Mouse (Mus musculus): ENCODE results near the gene Piga. TPM values are rescaled to one million over a fixed set of nuclear protein-coding genes. Genes with fewer than 3 reads are reported as not detected.

The Piga gene
- polyA plus RNA-seq (2016; fragmentation: Nextera tagmentation; extraction: Ambion mirVana): 16.0 and 16.5 TPM in 2 replicates

DNA sequence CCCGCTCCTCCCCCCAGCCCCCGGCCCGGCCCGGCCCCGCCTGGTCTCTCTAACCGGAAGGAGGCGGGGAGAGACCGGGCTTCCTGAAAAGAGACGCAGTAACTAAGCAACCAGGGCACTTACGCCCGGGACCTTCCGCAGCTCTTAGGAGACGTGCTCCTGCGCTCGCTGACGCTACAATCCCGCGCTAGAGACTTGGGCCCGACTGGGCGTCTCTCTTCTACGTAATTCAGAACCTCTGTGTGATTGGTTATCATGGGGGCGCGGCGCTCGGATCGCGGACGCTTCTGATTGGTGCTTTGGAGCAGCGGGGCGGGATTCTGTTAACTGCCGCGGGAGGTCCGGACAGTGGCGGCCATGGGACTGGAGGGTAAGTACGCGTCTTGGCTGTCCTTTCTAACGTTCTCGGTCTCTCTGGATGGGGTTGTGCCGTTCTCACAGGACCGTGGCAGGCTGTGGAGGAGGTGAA, at the start of gene Piga:
Gene Piga, plus strand, starts transcription at position 317 of the 469 bp plus-strand sequence.
- WGBS: 15% methylated on average over 35 of the region's 40 CpGs

DNA sequence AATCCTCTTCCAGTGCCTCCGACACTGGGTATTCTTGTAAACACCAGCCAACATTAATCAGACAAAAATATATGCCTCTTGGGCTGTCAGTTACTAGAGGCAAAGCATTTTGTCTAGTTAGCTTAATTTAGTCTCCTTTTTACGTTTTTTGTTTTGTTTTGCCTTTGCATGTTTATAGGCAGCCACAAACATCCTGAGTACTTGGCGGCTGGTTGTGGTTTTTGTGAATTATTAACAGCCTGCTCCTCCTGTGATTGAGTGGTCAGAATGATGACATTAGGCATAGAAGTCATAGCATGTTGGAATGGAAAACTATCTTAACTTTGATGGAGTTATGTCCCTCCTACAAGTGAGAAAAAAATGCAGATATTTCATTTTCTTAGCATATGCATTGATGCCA, 49.0 kb upstream of the Piga start:
- no peak for ATAC-seq (ENCODE audit: insufficient number of reproducible peaks, insufficient read depth, low FRiP score, low TSS enrichment)
- 73% methylated on average over 3 of the region's 3 CpGs for WGBS
- no peak overlapping the region for H3K4me3 ChIP-seq
- H3K27me3 ChIP-seq: no peaks in the 10 kb centered on the region
- H3K9me3 ChIP-seq: no peaks in the 10 kb centered on the region
- no peak overlapping the region for H3K9ac ChIP-seq
- no peak overlapping the region for H3K27ac ChIP-seq
- H3K4me1 ChIP-seq: no peaks in the 10 kb centered on the region
- H3K4me2 ChIP-seq (replicated peaks): no peak overlapping the region
- H3K36me3 ChIP-seq: no peaks in the 10 kb centered on the region

More for the DNA sequence above, at the start of gene Piga:
- Histone ChIP-seq H3K36me3 (no peaks in the 10 kb centered on the region), H3K9me3 (no peaks in the 10 kb centered on the region), H3K27me3 (0 out of 2 replicates have a peak, but pooled peaks cover 2% of the 10 kb centered on the region), H3K27ac (peak within 1 kb of the TSS; percentile 57; the same call in 1 of the 2 replicates), H3K4me2 (replicated peaks) (peak within 1 kb of the TSS; percentile 50), H3K4me1 (no peaks in the 10 kb centered on the region; the same call in 1 of the 2 replicates), H3K9ac (peak within 1 kb of the TSS; percentile 54), H3K4me3 (peak within 1 kb of the TSS; percentile 51)
- peak; percentile 100 for ATAC-seq (ENCODE audit: insufficient number of reproducible peaks, insufficient read depth, low FRiP score, low TSS enrichment)

DNA sequence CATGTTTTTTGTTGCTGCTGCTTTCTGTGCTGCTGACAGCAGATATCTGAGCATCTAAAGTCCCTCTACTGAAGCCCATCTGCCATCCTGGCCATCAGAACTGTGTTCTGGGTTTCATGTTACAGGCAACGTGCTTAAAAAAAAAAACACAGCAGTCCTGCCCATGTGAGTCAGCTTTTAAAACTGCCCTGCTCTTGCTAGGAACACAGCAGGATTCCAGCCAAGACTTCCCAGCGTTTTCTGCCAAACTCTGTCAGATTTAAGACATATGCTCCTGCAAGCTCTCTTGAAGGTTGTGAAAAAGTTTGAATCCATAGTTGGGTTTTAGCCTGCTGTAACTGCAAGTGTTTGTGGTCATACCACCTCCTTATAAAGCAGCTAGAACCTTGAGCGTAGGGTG, 46.5 kb upstream of the Piga start, which contains the start of gene Vegfd:
Gene Vegfd, plus strand, starts transcription at position 298 of the 400 bp plus-strand sequence.
- no peak within 1 kb of the TSS for H3K9ac ChIP-seq
- no peaks in the 10 kb centered on the region for H3K27me3 ChIP-seq
- H3K9me3 ChIP-seq: no peaks in the 10 kb centered on the region
- H3K36me3 ChIP-seq: no peaks in the 10 kb centered on the region
- H3K27ac ChIP-seq: no peak within 1 kb of the TSS
- no peaks in the 10 kb centered on the region for H3K4me1 ChIP-seq
- 32% methylated on average over 3 of the region's 3 CpGs for WGBS
- H3K4me3 ChIP-seq: no peak within 1 kb of the TSS
- no peak for ATAC-seq (ENCODE audit: insufficient number of reproducible peaks, insufficient read depth, low FRiP score, low TSS enrichment)
- H3K4me2 ChIP-seq (replicated peaks): no peak within 1 kb of the TSS

DNA sequence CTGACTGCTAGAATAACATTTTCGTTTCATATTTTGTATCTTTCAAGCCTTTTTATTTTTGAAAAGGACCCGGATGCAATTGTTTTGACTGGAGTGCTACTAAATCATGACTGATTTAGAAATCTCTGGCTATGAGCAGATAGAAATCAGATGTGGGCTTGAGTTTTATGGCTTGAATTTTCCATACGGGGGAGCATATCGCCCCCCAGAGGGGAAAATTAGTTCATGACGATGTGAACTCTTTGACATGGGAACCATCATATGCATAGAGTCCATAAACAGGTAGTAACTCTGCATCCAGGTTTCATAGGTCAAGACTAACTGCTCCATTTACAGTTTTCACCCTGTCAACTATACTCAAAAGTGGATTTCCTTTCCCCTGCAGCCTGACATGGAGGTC, 45.0 kb upstream of the Piga start:
- Histone ChIP-seq H3K4me3 (no peak overlapping the region), H3K4me1 (no peaks in the 10 kb centered on the region), H3K4me2 (replicated peaks) (no peak overlapping the region), H3K9me3 (no peaks in the 10 kb centered on the region), H3K36me3 (no peaks in the 10 kb centered on the region), H3K27me3 (no peaks in the 10 kb centered on the region), H3K27ac (no peak overlapping the region), H3K9ac (no peak overlapping the region)
- no peak for ATAC-seq (ENCODE audit: insufficient number of reproducible peaks, insufficient read depth, low FRiP score, low TSS enrichment)
- 35% methylated on average over 5 of the region's 5 CpGs for WGBS

DNA sequence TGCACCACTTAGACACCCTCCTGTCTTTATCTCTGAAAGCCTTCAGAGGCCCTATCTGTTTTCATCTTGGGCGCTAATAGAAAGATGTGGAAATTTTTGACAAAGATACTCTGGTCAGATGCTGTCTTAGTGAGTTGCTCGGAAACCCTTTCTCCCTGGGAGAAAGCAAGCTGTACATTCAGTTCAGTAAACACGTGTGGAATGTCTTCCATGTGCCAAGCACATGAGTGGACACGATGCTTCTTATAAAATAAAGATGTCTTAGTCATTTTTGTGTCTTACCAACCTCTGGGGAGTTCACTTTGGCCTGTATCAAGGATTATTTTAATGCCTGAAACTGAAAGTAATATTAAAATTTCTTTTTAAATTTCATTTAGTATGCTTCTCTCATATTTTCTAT, 39.9 kb upstream of the Piga start:
- ATAC-seq (ENCODE audit: insufficient number of reproducible peaks, insufficient read depth, low FRiP score, low TSS enrichment): no peak
- Histone ChIP-seq H3K4me1 (no peaks in the 10 kb centered on the region), H3K9ac (no peak overlapping the region), H3K27me3 (peaks cover 5% of the 10 kb centered on the region; the same call in 1 of the 2 replicates), H3K4me3 (no peak overlapping the region), H3K4me2 (replicated peaks) (no peak overlapping the region), H3K9me3 (no peaks in the 10 kb centered on the region), H3K36me3 (no peaks in the 10 kb centered on the region), H3K27ac (no peak overlapping the region)
- 76% methylated on average over 4 of the region's 4 CpGs for WGBS

DNA sequence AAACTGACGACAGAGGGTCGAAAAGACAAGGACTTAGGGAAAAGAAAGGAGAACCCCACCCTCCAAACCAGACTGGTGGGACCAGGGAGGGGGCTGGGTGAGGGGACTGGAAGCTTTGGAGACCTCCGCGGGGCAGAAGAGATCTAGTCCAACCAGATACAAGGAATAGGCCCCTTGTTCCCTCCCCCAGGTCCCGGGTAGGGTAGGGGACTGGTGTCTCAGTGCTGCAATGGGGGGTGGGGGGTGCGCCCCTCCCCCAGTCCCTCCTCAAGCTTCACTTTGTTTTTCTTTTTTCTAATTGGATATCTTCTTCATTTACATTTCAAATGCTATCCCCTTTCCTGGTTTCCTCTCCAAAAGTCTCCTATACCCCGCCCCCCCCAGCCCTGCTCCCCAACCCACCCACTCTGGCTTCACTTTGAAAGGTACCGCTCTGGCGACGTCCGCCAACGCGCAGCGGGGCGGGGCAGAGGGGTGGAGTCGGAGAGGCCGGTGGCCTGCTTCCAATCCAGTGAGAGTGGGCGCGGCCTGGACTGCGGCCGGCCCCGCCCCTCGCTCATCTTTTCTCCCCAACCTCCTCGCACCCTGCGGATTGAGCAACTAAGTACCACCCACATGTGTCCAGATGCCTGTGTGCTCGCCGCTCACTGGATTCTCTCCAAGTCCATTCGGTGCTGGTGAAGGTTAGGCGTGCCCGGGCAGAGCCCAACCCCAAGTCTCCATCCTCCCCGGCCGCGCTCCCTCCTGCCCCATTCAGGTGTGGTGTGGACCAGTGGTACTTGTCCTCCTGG, 37.8 kb upstream of the Piga start:
- peak; percentile 94 for ATAC-seq (ENCODE audit: insufficient number of reproducible peaks, insufficient read depth, low FRiP score, low TSS enrichment)
- no peak overlapping the region for H3K9ac ChIP-seq
- H3K9me3 ChIP-seq: no peaks in the 10 kb centered on the region
- peak overlapping the region; percentile 59 for H3K4me2 ChIP-seq (replicated peaks)
- no peaks in the 10 kb centered on the region for H3K36me3 ChIP-seq
- no peak overlapping the region for H3K27ac ChIP-seq
- H3K4me3 ChIP-seq: peak overlapping the region; percentile 31
- H3K27me3 ChIP-seq: peaks cover 5% of the 10 kb centered on the region; the same call in 1 of the 2 replicates
- H3K4me1 ChIP-seq: no peaks in the 10 kb centered on the region
- 24% methylated on average over 32 of the region's 33 CpGs for WGBS

DNA sequence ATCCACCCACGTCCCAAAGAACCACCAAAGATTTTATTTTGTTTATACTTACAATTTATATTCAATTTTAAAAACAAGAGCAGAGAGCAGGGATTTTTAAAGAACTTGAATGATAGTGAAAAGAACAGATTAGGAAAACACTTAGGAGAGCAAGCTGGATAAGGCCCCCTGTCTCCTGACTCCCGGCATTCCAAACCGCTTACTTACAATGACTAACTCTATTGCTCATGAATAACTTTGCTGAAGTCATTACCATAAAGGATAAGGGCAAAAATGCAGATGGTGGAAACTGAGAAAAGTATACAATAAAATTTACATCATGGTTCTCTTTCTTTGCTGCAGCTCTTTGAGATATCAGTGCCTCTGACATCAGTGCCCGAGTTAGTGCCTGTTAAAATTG, 25.5 kb upstream of the Piga start:
- H3K4me2 ChIP-seq (replicated peaks): no peak overlapping the region
- no peak overlapping the region for H3K27ac ChIP-seq
- no peak overlapping the region for H3K4me3 ChIP-seq
- no peak overlapping the region for H3K9ac ChIP-seq
- ATAC-seq (ENCODE audit: insufficient number of reproducible peaks, insufficient read depth, low FRiP score, low TSS enrichment): no peak
- H3K27me3 ChIP-seq: no peaks in the 10 kb centered on the region
- WGBS: 80% methylated on average over 4 of the region's 4 CpGs
- no peaks in the 10 kb centered on the region for H3K9me3 ChIP-seq
- no peaks in the 10 kb centered on the region for H3K36me3 ChIP-seq
- H3K4me1 ChIP-seq: no peaks in the 10 kb centered on the region

DNA sequence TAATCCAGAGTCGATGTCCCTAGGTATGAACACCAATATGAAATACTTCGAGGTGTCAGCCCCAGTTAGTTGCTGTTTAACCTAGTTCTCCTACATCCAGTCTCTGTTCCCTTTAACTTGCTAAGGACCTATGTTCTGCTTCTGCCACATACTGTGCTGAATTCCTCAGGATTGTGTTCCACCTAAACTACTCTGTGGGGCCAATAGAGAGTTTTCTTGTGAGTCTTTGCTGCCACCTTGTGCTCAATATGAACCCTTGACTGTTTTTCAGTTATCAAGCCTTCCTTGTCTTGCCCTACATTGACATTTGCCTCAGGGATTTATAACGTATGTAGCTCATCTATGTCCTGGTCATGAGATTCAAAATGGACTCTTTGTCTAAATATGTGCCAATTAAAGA, 21.1 kb upstream of the Piga start:
- Histone ChIP-seq H3K4me2 (replicated peaks) (no peak overlapping the region), H3K4me3 (no peak overlapping the region), H3K9ac (no peak overlapping the region), H3K9me3 (no peaks in the 10 kb centered on the region), H3K36me3 (no peaks in the 10 kb centered on the region), H3K27me3 (no peaks in the 10 kb centered on the region), H3K4me1 (no peaks in the 10 kb centered on the region), H3K27ac (no peak overlapping the region)
- no peak for ATAC-seq (ENCODE audit: insufficient number of reproducible peaks, insufficient read depth, low FRiP score, low TSS enrichment)
- WGBS: 58% methylated on average over 3 of the region's 3 CpGs

DNA sequence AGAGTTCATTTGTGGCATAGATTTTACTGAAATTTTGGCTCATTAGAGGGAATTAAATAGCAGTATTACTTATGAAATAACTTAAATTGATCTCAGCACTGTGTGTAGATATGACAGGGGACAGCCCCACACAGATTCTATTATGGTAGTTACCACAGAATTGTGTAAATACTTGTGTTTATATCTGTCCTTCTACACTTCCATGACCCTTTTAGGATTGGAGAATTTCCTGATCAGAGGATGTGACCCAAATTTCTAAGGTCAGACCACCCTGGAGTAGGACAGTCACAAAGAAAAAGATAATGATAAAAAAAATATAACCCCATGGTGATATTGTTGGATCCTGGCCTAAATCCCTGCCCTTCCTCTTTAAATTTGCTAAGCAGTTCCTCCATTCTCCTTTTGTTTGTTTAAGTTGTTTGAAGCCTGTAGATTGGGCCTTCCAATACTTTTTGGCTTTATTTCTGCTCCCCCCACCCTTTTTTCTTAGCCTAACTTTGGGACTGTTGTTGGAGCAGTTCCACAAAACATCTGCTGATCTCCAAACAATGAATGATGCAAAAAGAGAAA, 14.4 kb upstream of the Piga start:
- no peaks in the 10 kb centered on the region for H3K36me3 ChIP-seq
- ATAC-seq (ENCODE audit: insufficient number of reproducible peaks, insufficient read depth, low FRiP score, low TSS enrichment): no peak
- H3K9ac ChIP-seq: no peak overlapping the region
- no peaks in the 10 kb centered on the region for H3K4me1 ChIP-seq
- no peaks in the 10 kb centered on the region for H3K9me3 ChIP-seq
- no peak overlapping the region for H3K27ac ChIP-seq
- no peak overlapping the region for H3K4me2 ChIP-seq (replicated peaks)
- H3K27me3 ChIP-seq: no peaks in the 10 kb centered on the region; the same call in 1 of the 2 replicates
- H3K4me3 ChIP-seq: no peak overlapping the region

DNA sequence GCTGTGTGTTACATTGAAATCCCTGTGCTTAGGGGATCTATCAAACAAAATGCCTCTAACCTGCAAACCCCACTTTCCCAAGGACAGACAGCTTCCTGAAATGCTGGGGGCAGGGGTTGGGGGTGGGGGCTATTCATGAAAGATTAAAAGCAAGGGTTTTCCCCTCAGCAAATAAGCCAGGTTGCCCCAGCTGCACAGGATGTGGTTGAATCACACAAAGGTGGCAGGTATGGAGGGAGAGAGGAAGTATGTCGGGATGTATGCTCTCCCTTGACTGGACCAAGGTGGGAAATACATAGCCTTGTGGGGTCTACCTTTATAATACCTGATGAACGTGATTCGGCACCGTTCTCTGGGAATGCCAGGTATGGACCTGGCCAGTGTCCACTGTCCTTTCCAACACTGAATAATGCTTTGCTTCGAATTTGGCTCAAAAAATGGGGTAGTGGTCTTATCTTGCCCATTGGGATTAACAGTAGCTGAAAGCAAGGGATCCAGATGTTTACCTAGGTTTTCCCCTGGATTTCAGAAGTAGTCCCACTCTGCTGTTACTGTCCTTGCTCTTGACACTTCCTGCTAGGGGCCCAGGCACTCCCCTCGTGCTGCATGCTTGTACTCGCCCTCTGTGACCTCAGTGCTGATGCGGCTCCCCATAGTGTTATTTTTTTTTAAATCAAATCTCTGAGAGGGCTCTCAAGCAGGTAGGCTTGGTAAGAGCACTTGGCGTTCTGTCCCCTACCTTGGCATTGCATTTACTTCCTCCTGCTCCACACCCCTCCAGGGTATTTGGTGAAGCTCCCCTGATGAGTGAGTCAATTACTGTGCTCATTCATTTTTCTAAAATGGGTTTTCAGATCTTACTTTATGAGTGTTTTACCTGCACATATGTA, 13.2 kb upstream of the Piga start:
- Histone ChIP-seq H3K4me2 (replicated peaks) (no peak overlapping the region), H3K9me3 (no peaks in the 10 kb centered on the region), H3K36me3 (no peaks in the 10 kb centered on the region), H3K27ac (no peak overlapping the region), H3K4me1 (no peaks in the 10 kb centered on the region), H3K9ac (no peak overlapping the region), H3K4me3 (no peak overlapping the region), H3K27me3 (no peaks in the 10 kb centered on the region; the same call in 1 of the 2 replicates)
- WGBS: 71% methylated on average over 9 of the region's 9 CpGs
- ATAC-seq (ENCODE audit: insufficient number of reproducible peaks, insufficient read depth, low FRiP score, low TSS enrichment): no peak

DNA sequence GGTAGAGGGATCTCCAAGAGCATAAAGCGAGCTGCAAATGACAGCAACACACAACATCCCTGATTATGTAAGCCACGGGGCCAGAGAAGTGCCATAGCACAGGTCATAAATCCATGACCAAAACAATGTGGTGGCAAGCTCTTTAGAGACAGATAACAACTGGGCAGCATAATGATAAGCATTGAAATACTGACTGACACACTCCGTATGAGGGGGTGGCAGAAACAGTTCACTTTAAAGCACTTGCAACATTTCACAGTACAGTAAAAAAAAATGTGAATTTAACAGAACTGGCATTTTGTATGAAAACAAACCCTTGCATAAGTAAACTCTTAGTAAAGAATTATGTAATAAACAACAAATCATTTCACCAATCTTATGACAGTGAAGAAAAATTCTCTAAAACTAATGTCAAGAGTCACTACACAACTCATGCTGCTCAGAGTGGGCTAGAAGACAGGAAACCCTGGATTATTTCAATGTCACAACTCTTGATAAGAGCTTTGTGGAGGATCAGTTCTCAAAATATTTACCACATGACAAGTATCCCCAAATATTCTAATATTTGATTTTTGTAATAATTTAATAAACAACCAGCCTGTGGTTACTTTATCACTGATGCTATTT, 11.2 kb upstream of the Piga start:
- no peak for ATAC-seq (ENCODE audit: insufficient number of reproducible peaks, insufficient read depth, low FRiP score, low TSS enrichment)
- Histone ChIP-seq H3K36me3 (no peaks in the 10 kb centered on the region), H3K4me2 (replicated peaks) (no peak overlapping the region), H3K27ac (no peak overlapping the region), H3K27me3 (peaks cover 4% of the 10 kb centered on the region; the same call in 1 of the 2 replicates), H3K4me1 (no peaks in the 10 kb centered on the region), H3K4me3 (no peak overlapping the region), H3K9ac (no peak overlapping the region), H3K9me3 (no peaks in the 10 kb centered on the region)
- 84% methylated on average over 3 of the region's 3 CpGs for WGBS

All from embryonic facial prominence, embryonic 12.5 days (tissue).